Mouse (Mus musculus) embryonic facial prominence, embryonic 14.5 days (tissue): ENCODE data around the gene Pacs1. TPM values are rescaled to one million over a fixed set of nuclear protein-coding genes. Genes with fewer than 3 reads are reported as not detected.
A peak's percentile ranks its signal among the peaks of the same experiment; 100 is the strongest.

Experiments used
- ATAC-seq: fragments of 200-750 bp; cut with Nextera tagmentation; 2 replicates; pipeline ENCODE4 v1.8.0; 2017; ENCODE audit warnings: low read depth, moderate number of reproducible peaks, moderate TSS enrichment
- DNase-seq: peaks from one replicate; pipeline ENCODE4 v3.0.0-alpha.2; 2015; ENCODE audit warnings: low spot score
- H3K27ac ChIP-seq: fragments of 300-500 bp; sonication (generic); replicated peaks from 2 replicates; pipeline ENCODE4 v1.5.1; 2014; ENCODE audit warnings: low read depth, mild to moderate bottlenecking, low read length, moderate library complexity
- H3K27me3 ChIP-seq: fragments of 300-500 bp; sonication (generic); replicated peaks from 2 replicates; pipeline ENCODE4 v1.6.1; 2014; ENCODE audit warnings: low read length; ENCODE audit not compliant: control insufficient read depth, insufficient read depth
- H3K36me3 ChIP-seq: fragments of 300-500 bp; sonication (generic); 2 replicates; pipeline ENCODE4 v1.6.1; 2014; ENCODE audit warnings: low read length, mixed read lengths; ENCODE audit not compliant: control insufficient read depth, insufficient read depth
- H3K4me1 ChIP-seq: fragments of 300-500 bp; sonication (generic); 2 replicates; pipeline ENCODE4 v1.6.1; 2014; ENCODE audit warnings: antibody characterized with exemption, low read length; ENCODE audit not compliant: control insufficient read depth, insufficient read depth
- H3K4me2 ChIP-seq: fragments of 300-500 bp; sonication (generic); 2 replicates; pipeline ENCODE4 v1.6.1; 2014; ENCODE audit warnings: low read depth, mild to moderate bottlenecking, low read length, moderate library complexity, mixed read lengths
- H3K4me3 ChIP-seq: fragments of 300-500 bp; sonication (generic); 2 replicates; pipeline ENCODE4 v1.5.1; 2014; ENCODE audit warnings: low read depth, mild to moderate bottlenecking, low read length
- H3K9ac ChIP-seq: fragments of 300-500 bp; sonication (generic); 2 replicates; pipeline ENCODE4 v1.6.1; 2014; ENCODE audit warnings: low read depth, mild to moderate bottlenecking, low read length, moderate library complexity, mixed read lengths
- H3K9me3 ChIP-seq: fragments of 300-500 bp; sonication (generic); 2 replicates; pipeline ENCODE4 v1.6.1; 2016; ENCODE audit warnings: low read length; ENCODE audit not compliant: control insufficient read depth
- WGBS: fragments of 180-500 bp; shearing (Covaris S2); extraction: QIAGEN DNeasy Blood & Tissue Kit; methylation state at CpG from one replicate; pipeline ENCODE4 v1.1.7; 2014; 5-methylcytosine and 5-hydroxymethylcytosine counted together
- polyA plus RNA-seq: library from polyadenylated mRNA; unstranded; fragments of >200 nt; fragmentation: Nextera tagmentation; extraction: Ambion mirVana; gene quantifications from 2 replicates; pipeline ENCODE4 v1.2.1, GENCODE M21; 2014

Gene Pacs1
- polyA plus RNA-seq, 1 experiment from 2014 or later, result 28.1 TPM

DNA sequence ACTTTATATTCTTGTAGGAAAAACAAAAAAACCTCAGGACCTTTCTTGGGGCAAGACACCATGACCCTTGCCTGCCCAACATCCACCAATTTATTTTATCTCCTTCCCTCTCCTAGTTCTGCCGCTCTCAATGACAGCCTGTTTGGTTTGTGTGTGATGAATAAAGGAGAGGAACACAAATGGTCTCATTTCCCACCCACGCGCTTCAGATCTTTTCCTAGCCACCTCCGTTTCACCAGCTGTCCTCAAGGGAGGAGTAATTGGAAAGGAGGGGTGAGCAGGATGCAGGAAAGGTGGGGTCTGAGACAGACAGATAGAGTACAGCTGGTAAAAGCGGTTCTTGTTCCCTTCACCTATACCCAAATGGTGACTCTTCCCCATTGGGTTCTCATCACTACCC is 23.7 kb upstream of the Pacs1 start:
- 77% methylated on average over 5 of the region's 5 CpGs for WGBS
- 0 out of 2 replicates have a peak overlapping the region, but pooled peaks have one; percentile 79 for H3K4me2 ChIP-seq
- no peaks in the 10 kb centered on the region for H3K9me3 ChIP-seq
- no peak overlapping the region for H3K9ac ChIP-seq
- H3K27me3 ChIP-seq, result no peaks in the 10 kb centered on the region
- peaks cover 13% of the 10 kb centered on the region for H3K4me1 ChIP-seq
- peaks cover 23% of the 10 kb centered on the region for H3K36me3 ChIP-seq
- no peak for DNase-seq
- no peak overlapping the region for H3K27ac ChIP-seq
- no peak for ATAC-seq
- H3K4me3 ChIP-seq, result no peak overlapping the region

DNA sequence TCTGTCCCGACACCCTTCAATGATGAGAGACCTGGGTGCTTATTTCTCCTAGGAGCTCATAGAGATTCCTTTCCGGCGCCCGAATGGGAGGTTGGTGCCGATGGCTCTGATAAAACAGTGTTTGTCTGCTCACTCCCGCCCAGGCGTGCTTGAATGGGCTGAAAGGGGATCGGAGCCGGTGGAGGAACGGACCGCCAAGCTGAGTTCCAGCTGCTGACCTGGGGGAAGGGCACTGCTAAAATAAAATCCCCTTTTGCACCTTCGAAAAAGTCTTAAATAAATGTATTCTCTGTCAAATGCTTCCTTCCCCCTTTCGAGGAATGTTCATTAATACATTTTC is 22.8 kb upstream of the Pacs1 start:
- 8% methylated on average over 13 of the region's 13 CpGs for WGBS
- ATAC-seq, result peak; percentile 45
- no peak for DNase-seq

DNA sequence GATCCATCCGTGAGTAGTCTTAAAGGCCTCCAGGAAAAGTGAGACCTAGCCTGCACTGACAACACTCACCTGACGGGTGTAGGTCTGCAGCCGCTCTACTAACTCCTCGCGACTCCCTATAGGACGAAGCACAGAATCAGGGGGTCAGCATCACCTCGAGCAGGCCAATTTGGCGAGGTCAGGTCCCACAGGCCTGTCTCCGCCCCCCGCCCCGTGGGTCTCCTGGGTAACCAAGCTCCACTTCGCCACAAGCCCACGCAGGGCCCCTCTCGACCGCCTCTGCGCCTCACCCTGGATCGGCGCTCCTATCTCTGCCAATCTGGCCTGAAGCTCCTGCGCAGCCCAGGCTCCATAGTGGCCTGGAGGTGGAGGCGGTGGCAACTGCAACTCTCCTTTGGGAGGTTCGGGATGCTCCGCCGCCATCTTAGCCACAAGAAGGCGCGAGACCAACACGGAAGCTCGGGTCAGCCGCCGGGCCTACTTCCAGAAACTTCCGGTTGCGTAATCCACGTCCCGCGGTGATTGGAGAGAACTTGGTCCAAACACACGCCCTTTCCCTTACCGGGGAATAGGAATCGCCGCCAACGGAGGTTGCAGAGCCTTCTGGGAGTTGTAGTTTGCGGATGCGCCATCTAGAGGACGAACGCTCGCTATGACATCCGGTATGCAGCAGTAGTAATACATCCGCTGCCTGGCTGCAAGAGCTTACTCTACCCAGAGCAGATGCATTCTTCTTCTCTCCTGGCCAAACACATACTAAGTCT is 22.2 kb upstream of the Pacs1 start, which contains the start of gene Sf3b2:
Sf3b2 (minus strand) TSS at position 484 of the 764 bp plus-strand sequence.
- under 1% methylated on average over 42 of the region's 46 CpGs for WGBS

More for the DNA sequence above, 22.8 kb upstream of the Pacs1 start:
- Histone ChIP-seq H3K36me3 (peaks cover 32% of the 10 kb centered on the region), H3K9me3 (no peaks in the 10 kb centered on the region), H3K27ac (peak overlapping the region; percentile 90), H3K4me1 (peaks cover 13% of the 10 kb centered on the region), H3K4me3 (peak overlapping the region; percentile 88), H3K4me2 (peak overlapping the region; percentile 79), H3K9ac (peak overlapping the region; percentile 66), H3K27me3 (no peaks in the 10 kb centered on the region)

DNA sequence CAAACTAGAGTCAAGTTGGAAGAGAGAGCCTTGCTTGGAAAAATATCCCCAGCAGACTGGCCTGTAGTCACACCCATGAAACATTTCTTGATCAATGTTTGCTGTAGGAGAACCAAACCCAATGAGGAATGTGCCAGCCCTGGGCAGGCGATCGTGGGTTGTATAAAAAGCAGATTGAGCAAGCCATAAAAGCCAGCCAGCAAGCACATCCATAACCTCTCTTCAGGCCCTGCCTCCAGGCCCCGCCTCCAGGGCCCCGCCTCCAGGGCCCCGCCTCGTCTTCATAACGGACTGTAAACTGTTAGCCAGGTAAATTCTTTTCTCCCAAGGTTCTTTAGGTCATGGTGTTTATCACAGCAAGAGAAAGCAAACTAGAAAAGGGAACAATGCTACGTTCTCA is 5.5 kb upstream of the Pacs1 start:
- H3K4me3 ChIP-seq, result no peak overlapping the region
- peaks cover 96% of the 10 kb centered on the region for H3K36me3 ChIP-seq
- WGBS, result 89% methylated on average over 8 of the region's 8 CpGs
- no peaks in the 10 kb centered on the region for H3K27me3 ChIP-seq
- no peak overlapping the region for H3K4me2 ChIP-seq
- DNase-seq (no peak), ATAC-seq (no peak)
- peaks cover 5% of the 10 kb centered on the region; the same call in 1 of the 2 replicates for H3K4me1 ChIP-seq
- H3K9me3 ChIP-seq, result no peaks in the 10 kb centered on the region
- no peak overlapping the region for H3K9ac ChIP-seq
- no peak overlapping the region for H3K27ac ChIP-seq

More for the DNA sequence above, 22.2 kb upstream of the Pacs1 start, which contains the start of gene Sf3b2:
- H3K4me1 ChIP-seq, result peaks cover 13% of the 10 kb centered on the region
- H3K27me3 ChIP-seq, result no peaks in the 10 kb centered on the region
- peak; percentile 96 for ATAC-seq
- peak within 1 kb of the TSS; percentile 88 for H3K4me3 ChIP-seq
- peak within 1 kb of the TSS; percentile 91 for H3K4me2 ChIP-seq
- no peaks in the 10 kb centered on the region for H3K9me3 ChIP-seq
- H3K36me3 ChIP-seq, result peaks cover 37% of the 10 kb centered on the region
- peak within 1 kb of the TSS; percentile 77 for H3K9ac ChIP-seq
- peak; percentile 100 for DNase-seq
- peak within 1 kb of the TSS; percentile 90 for H3K27ac ChIP-seq

DNA sequence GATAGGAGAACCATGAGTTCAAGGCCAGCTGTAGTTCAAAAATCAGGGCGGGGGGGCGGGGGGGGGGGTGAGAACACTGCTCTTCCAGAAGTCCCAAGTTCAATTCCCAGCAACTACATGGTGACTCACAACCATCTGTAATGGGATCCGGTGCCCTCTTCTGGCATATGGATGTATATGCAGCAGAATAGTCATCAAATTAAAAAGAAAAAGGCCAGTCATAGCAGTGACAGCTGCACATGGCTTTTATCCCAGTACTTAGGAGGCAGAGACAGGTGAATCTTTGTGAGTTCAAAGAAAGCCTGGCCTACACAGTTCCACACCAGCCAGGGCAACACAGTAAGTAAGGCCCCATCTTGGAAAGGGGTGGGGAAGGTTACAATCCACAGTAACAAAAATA is 4.2 kb upstream of the Pacs1 start:
- Histone ChIP-seq H3K9me3 (no peaks in the 10 kb centered on the region), H3K27me3 (no peaks in the 10 kb centered on the region), H3K36me3 (peaks cover 84% of the 10 kb centered on the region), H3K27ac (no peak overlapping the region), H3K4me2 (no peak overlapping the region), H3K4me1 (peaks cover 6% of the 10 kb centered on the region; the same call in 1 of the 2 replicates), H3K9ac (no peak overlapping the region), H3K4me3 (no peak overlapping the region)
- 88% methylated on average over 3 of the region's 3 CpGs for WGBS
- ATAC-seq, result no peak
- DNase-seq, result no peak

DNA sequence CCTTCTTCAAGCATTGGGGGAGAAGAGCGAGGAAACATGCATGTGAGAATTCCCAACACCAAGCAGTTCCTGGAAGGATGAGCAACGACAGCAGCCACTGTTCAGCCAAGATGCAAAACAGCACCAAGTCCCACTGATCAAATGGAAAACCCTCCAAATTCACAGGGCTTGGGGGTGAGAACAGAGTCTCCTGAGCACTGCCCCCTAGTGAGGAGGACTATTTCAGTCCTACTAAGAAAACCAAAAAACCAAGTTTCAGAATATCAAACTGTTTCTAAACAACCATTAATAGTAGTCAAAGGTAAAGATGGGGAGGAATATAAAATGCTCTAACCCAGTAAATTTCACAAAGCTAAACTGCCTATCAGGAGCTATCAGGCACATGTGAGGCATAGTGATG is 3.6 kb upstream of the Pacs1 start:
- H3K27ac ChIP-seq, result no peak overlapping the region
- 83% methylated on average over 2 of the region's 2 CpGs for WGBS
- ATAC-seq (no peak), DNase-seq (no peak)
- H3K4me1 ChIP-seq, result peaks cover 9% of the 10 kb centered on the region
- no peaks in the 10 kb centered on the region for H3K27me3 ChIP-seq
- H3K36me3 ChIP-seq, result peaks cover 78% of the 10 kb centered on the region
- no peaks in the 10 kb centered on the region for H3K9me3 ChIP-seq
- no peak overlapping the region for H3K4me2 ChIP-seq
- no peak overlapping the region for H3K9ac ChIP-seq
- no peak overlapping the region for H3K4me3 ChIP-seq

DNA sequence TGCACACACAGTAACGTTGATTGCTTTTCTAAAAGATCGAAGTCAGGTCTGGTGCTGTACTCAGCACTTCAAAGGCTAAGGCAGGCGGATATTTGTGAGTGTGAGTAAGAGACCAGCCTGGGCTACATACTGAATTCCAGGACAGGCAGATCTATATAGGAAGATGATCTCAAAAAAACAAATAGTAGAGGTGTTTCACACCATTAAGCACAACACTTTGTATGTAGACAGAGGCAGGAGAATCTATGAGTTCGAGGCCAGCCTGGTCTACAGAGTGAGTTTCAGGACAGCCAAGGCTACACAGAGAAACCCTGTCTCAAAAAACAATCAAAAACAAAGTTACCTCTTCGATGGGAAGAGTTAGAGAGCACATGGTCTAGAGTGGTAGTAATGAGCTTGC is 2.8 kb upstream of the Pacs1 start:
- 97% methylated on average over 5 of the region's 5 CpGs for WGBS
- Histone ChIP-seq H3K4me2 (no peak overlapping the region), H3K4me1 (peaks cover 17% of the 10 kb centered on the region), H3K36me3 (peaks cover 70% of the 10 kb centered on the region), H3K9ac (no peak overlapping the region), H3K9me3 (no peaks in the 10 kb centered on the region), H3K4me3 (no peak overlapping the region), H3K27me3 (no peaks in the 10 kb centered on the region), H3K27ac (no peak overlapping the region)
- no peak for DNase-seq
- no peak for ATAC-seq

DNA sequence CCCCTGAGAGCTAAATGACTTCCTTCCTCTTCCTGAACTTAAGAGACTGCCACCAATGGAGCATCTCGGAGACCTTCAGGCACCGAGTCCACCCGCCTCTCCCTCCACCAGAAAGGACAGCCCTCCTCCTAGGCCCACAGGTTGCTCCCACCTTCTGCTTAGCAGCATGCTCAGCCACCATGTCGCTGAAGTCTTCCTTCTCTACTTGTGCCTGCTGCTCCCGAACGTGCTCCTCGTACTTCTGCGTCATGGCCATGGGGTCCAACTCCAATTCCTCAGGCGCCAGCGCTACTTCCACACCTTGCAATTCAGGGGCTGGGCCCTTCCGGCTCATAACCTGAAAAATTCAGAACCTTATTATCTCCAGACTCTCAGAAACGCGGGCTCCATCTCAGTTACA is 1.7 kb upstream of the Pacs1 start:
- H3K4me3 ChIP-seq, result no peak overlapping the region
- ATAC-seq (no peak), DNase-seq (no peak)
- H3K27ac ChIP-seq, result 0 out of 2 replicates have a peak overlapping the region, but pooled peaks have one; percentile 96
- no peak overlapping the region for H3K9ac ChIP-seq
- peaks cover 59% of the 10 kb centered on the region for H3K36me3 ChIP-seq
- H3K4me2 ChIP-seq, result no peak overlapping the region
- no peaks in the 10 kb centered on the region for H3K27me3 ChIP-seq
- H3K9me3 ChIP-seq, result no peaks in the 10 kb centered on the region
- WGBS, result 90% methylated on average over 13 of the region's 13 CpGs
- H3K4me1 ChIP-seq, result peaks cover 21% of the 10 kb centered on the region

DNA sequence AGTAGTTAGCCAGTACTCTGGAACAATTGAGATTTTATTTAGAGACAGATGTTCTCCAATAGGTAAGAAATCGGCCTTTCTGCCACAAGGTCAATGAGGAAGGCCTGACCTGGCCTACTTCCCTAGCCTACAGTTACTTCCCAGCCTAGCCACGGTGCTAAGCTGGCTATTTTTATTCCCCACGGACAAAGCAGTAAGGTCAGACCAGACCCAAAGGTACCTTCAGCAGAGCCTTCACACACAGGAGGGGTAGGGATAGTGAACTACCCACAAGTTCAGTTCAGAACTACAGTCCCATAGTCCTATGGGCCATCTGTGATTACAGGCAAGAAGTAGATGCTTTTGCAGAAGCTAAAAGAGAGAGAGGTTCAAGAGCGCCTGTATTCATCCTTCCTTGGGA is 997 bp upstream of the Pacs1 start:
- peaks cover 21% of the 10 kb centered on the region for H3K4me1 ChIP-seq
- ATAC-seq (no peak), DNase-seq (no peak)
- no peaks in the 10 kb centered on the region for H3K27me3 ChIP-seq
- H3K36me3 ChIP-seq, result peaks cover 52% of the 10 kb centered on the region
- H3K9ac ChIP-seq, result peak overlapping the region; percentile 91; the same call in 1 of the 2 replicates
- H3K9me3 ChIP-seq, result no peaks in the 10 kb centered on the region
- peak overlapping the region; percentile 82 for H3K4me2 ChIP-seq
- peak overlapping the region; percentile 96; the same call in 1 of the 2 replicates for H3K4me3 ChIP-seq
- 72% methylated on average over 4 of the region's 4 CpGs for WGBS
- peak overlapping the region; percentile 96 for H3K27ac ChIP-seq
